Mouse (Mus musculus) embryonic facial prominence, embryonic 12.5 days (tissue): Measurements from ENCODE around the gene Olfr738. TPM values are rescaled to one million over a fixed set of nuclear protein-coding genes. Genes with fewer than 3 reads are reported as not detected.

Source experiments
- ATAC-seq: fragments of 200-750 bp; cut with Nextera tagmentation; 2 replicates; pipeline ENCODE4 v1.8.0; 2017; ENCODE audit not compliant: insufficient number of reproducible peaks, insufficient read depth, low FRiP score, low TSS enrichment
- H3K27ac ChIP-seq: fragments of 300-500 bp; sonication (generic); 2 replicates; pipeline ENCODE4 v1.5.1; 2016; ENCODE audit warnings: mild to moderate bottlenecking
- H3K27me3 ChIP-seq: fragments of 300-500 bp; sonication (generic); 2 replicates; pipeline ENCODE4 v1.6.1; 2016; ENCODE audit warnings: mild to moderate bottlenecking, moderate library complexity
- H3K36me3 ChIP-seq: fragments of 300-500 bp; sonication (generic); 2 replicates; pipeline ENCODE4 v1.6.1; 2016; ENCODE audit warnings: mild to moderate bottlenecking
- H3K4me1 ChIP-seq: fragments of 300-500 bp; sonication (generic); 2 replicates; pipeline ENCODE4 v1.6.1; 2016
- H3K4me2 ChIP-seq: fragments of 300-500 bp; sonication (generic); replicated peaks from 2 replicates; pipeline ENCODE4 v1.6.1; 2016; ENCODE audit warnings: mild to moderate bottlenecking, moderate library complexity
- H3K4me3 ChIP-seq: fragments of 300-500 bp; sonication (generic); 2 replicates; pipeline ENCODE4 v1.5.1; 2016; ENCODE audit warnings: mild to moderate bottlenecking
- H3K9ac ChIP-seq: fragments of 300-500 bp; sonication (generic); 2 replicates; pipeline ENCODE4 v1.6.1; 2016; ENCODE audit warnings: mild to moderate bottlenecking, moderate library complexity
- H3K9me3 ChIP-seq: fragments of 300-500 bp; sonication (generic); 2 replicates; pipeline ENCODE4 v1.6.1; 2016; ENCODE audit warnings: mild to moderate bottlenecking, moderate library complexity
- WGBS: fragments of 180-500 bp; shearing (Covaris S2); methylation state at CpG from one replicate; pipeline ENCODE4 v1.1.7; 2016; 5-methylcytosine and 5-hydroxymethylcytosine counted together
- polyA plus RNA-seq: library from polyadenylated mRNA; unstranded; fragments of >200 nt; fragmentation: Nextera tagmentation; extraction: Ambion mirVana; gene quantifications from 2 replicates; pipeline ENCODE4 v1.2.1, GENCODE M21; 2016

Olfr738 gene
- not detected in 2 replicates for polyA plus RNA-seq

GRCm38 (mm10) chr14:50407268-50407667 is at the start of gene Olfr738:
Gene Olfr738 (plus strand): TSS chr14:50407568.
- no peak within 1 kb of the TSS for H3K27ac ChIP-seq
- WGBS = 67% methylated on average over 1 of the region's 1 CpGs
- no peak for ATAC-seq
- H3K36me3 ChIP-seq = no peaks in the 10 kb centered on the region
- H3K27me3 ChIP-seq = no peaks in the 10 kb centered on the region
- H3K4me2 ChIP-seq = no peak within 1 kb of the TSS
- no peaks in the 10 kb centered on the region for H3K4me1 ChIP-seq
- no peaks in the 10 kb centered on the region for H3K9me3 ChIP-seq
- no peak within 1 kb of the TSS for H3K4me3 ChIP-seq
- H3K9ac ChIP-seq = no peak within 1 kb of the TSS

GRCm38 (mm10) chr14:50357593-50357992 is 49.8 kb upstream of the Olfr738 start, which contains the start of gene Tlr11:
Gene Tlr11 (plus strand): TSS chr14:50357914.
- no peaks in the 10 kb centered on the region for H3K9me3 ChIP-seq
- ATAC-seq = no peak
- WGBS = 79% methylated on average over 2 of the region's 2 CpGs

GRCm38 (mm10) chr14:50360480-50360879 is 46.9 kb upstream of the Olfr738 start:
- H3K9ac ChIP-seq = no peak overlapping the region
- H3K36me3 ChIP-seq = no peaks in the 10 kb centered on the region
- no peak overlapping the region for H3K4me3 ChIP-seq
- H3K4me1 ChIP-seq = no peaks in the 10 kb centered on the region
- H3K9me3 ChIP-seq = no peaks in the 10 kb centered on the region
- H3K4me2 ChIP-seq = no peak overlapping the region
- ATAC-seq = no peak
- 78% methylated on average over 3 of the region's 3 CpGs for WGBS
- no peak overlapping the region for H3K27ac ChIP-seq
- H3K27me3 ChIP-seq = no peaks in the 10 kb centered on the region

More at GRCm38 (mm10) chr14:50357593-50357992, 49.8 kb upstream of the Olfr738 start, which contains the start of gene Tlr11:
- no peak within 1 kb of the TSS for H3K4me3 ChIP-seq
- H3K36me3 ChIP-seq = no peaks in the 10 kb centered on the region
- no peaks in the 10 kb centered on the region for H3K27me3 ChIP-seq
- H3K4me1 ChIP-seq = no peaks in the 10 kb centered on the region
- no peak within 1 kb of the TSS for H3K27ac ChIP-seq
- H3K9ac ChIP-seq = no peak within 1 kb of the TSS
- H3K4me2 ChIP-seq = no peak within 1 kb of the TSS

- Histone ChIP-seq H3K4me3 (no peak overlapping the region), H3K9ac (no peak overlapping the region), H3K4me1 (no peaks in the 10 kb centered on the region), H3K27ac (no peak overlapping the region), H3K36me3 (no peaks in the 10 kb centered on the region), H3K9me3 (no peaks in the 10 kb centered on the region), H3K27me3 (no peaks in the 10 kb centered on the region), H3K4me2 (no peak overlapping the region)
- no peak for ATAC-seq
- 77% methylated on average over 2 of the region's 2 CpGs for WGBS
Measured at GRCm38 (mm10) chr14:50363561-50363960, 43.8 kb upstream of the Olfr738 start.

GRCm38 (mm10) chr14:50380863-50381262 is 26.5 kb upstream of the Olfr738 start, which contains the start of gene Olfr736:
Gene Olfr736 (plus strand): TSS chr14:50381163.
- Histone ChIP-seq H3K27ac (no peak within 1 kb of the TSS), H3K4me3 (no peak within 1 kb of the TSS), H3K4me1 (no peaks in the 10 kb centered on the region), H3K9ac (no peak within 1 kb of the TSS), H3K36me3 (no peaks in the 10 kb centered on the region), H3K9me3 (no peaks in the 10 kb centered on the region), H3K27me3 (no peaks in the 10 kb centered on the region), H3K4me2 (no peak within 1 kb of the TSS)
- ATAC-seq = no peak
- 90% methylated on average over 2 of the region's 2 CpGs for WGBS

- ATAC-seq = no peak
- H3K9ac ChIP-seq = no peak within 1 kb of the TSS
- no peaks in the 10 kb centered on the region for H3K36me3 ChIP-seq
- no peak within 1 kb of the TSS for H3K27ac ChIP-seq
- H3K27me3 ChIP-seq = no peaks in the 10 kb centered on the region
- H3K4me1 ChIP-seq = no peaks in the 10 kb centered on the region
- H3K4me2 ChIP-seq = no peak within 1 kb of the TSS
- H3K9me3 ChIP-seq = no peaks in the 10 kb centered on the region
- no peak within 1 kb of the TSS for H3K4me3 ChIP-seq
- 65% methylated on average over 2 of the region's 2 CpGs for WGBS
Measured at GRCm38 (mm10) chr14:50418326-50418725, 11.0 kb downstream of the Olfr738 start, which contains the start of gene Olfr739. Gene Olfr739 (plus strand): TSS chr14:50418626.

- H3K4me2 ChIP-seq = no peak within 1 kb of the TSS
- no peaks in the 10 kb centered on the region for H3K27me3 ChIP-seq
- no peaks in the 10 kb centered on the region for H3K9me3 ChIP-seq
- WGBS = 79% methylated on average over 3 of the region's 3 CpGs
- H3K36me3 ChIP-seq = no peaks in the 10 kb centered on the region
- no peak for ATAC-seq
- H3K4me1 ChIP-seq = no peaks in the 10 kb centered on the region
- H3K27ac ChIP-seq = no peak within 1 kb of the TSS
- no peak within 1 kb of the TSS for H3K9ac ChIP-seq
- H3K4me3 ChIP-seq = no peak within 1 kb of the TSS
Measured at GRCm38 (mm10) chr14:50445245-50445644, 37.9 kb downstream of the Olfr738 start, which contains the start of gene Olfr740. Gene Olfr740 (plus strand): TSS chr14:50445545.

Other genes with a start within 250 kb of the Olfr738 start
- not detected in 2 replicates for gene Olfr730, start 219.4 kb upstream of the Olfr738 start, polyA plus RNA-seq
- not detected in 2 replicates for gene Olfr731, start 165.7 kb upstream of the Olfr738 start, polyA plus RNA-seq
- gene Olfr732, start 123.4 kb upstream of the Olfr738 start, polyA plus RNA-seq = not detected in 2 replicates
- not detected in 2 replicates for gene Olfr733, start 106.0 kb upstream of the Olfr738 start, polyA plus RNA-seq
- gene Olfr734, start 80.8 kb upstream of the Olfr738 start, polyA plus RNA-seq = not detected in 2 replicates
- gene Olfr735, start 58.7 kb upstream of the Olfr738 start, polyA plus RNA-seq = not detected in 2 replicates
- gene Tlr11, start 49.7 kb upstream of the Olfr738 start, polyA plus RNA-seq = not detected in 2 replicates
- gene Olfr736, start 26.4 kb upstream of the Olfr738 start, polyA plus RNA-seq = 0.12 TPM in 1 of 2 replicates, not detected in the other
- gene Olfr739, start 11.1 kb downstream of the Olfr738 start, polyA plus RNA-seq = not detected in 2 replicates
- gene Olfr740, start 38.0 kb downstream of the Olfr738 start, polyA plus RNA-seq = not detected in 2 replicates
- gene Olfr741, start 65.2 kb downstream of the Olfr738 start, polyA plus RNA-seq = not detected in 2 replicates
- not detected in 2 replicates for gene Olfr742, start 96.0 kb downstream of the Olfr738 start, polyA plus RNA-seq
- not detected in 2 replicates for gene Olfr743, start 114.3 kb downstream of the Olfr738 start, polyA plus RNA-seq
- not detected in 2 replicates for gene Olfr744, start 207.3 kb downstream of the Olfr738 start, polyA plus RNA-seq
- gene Olfr745, start 231.8 kb downstream of the Olfr738 start, polyA plus RNA-seq = 0.08 and 0.19 TPM in 2 replicates
- not detected in 2 replicates for gene Olfr746, start 239.5 kb downstream of the Olfr738 start, polyA plus RNA-seq